Mouse (Mus musculus) cerebellum, adult 2 months (tissue): ENCODE results near the gene Apba2. TPM values are rescaled to one million over a fixed set of nuclear protein-coding genes. Genes with fewer than 3 reads are reported as not detected.
A peak's percentile ranks its signal among the peaks of the same experiment; 100 is the strongest.

Experiments
- DNase-seq, 2 experiments: peaks; one replicate each; pipeline ENCODE4 v3.0.0; 2021
- H3K27ac ChIP-seq: fragments of 200-500 bp; 2 replicates; pipeline ENCODE4 v1.5.1; 2012; ENCODE audit warnings: low read length, control low read depth, inconsistent platforms; ENCODE audit not compliant: insufficient read depth
- H3K27me3 ChIP-seq: fragments of 200-500 bp; 2 replicates; pipeline ENCODE4 v1.6.1; 2012; ENCODE audit warnings: inconsistent platforms, mild to moderate bottlenecking, low read length, moderate library complexity; ENCODE audit not compliant: control insufficient read depth, insufficient read depth
- H3K4me1 ChIP-seq: fragments of 200-500 bp; 2 replicates; pipeline ENCODE4 v1.6.1; 2011; ENCODE audit warnings: low read length; ENCODE audit not compliant: control insufficient read depth, insufficient read depth
- H3K4me3 ChIP-seq: fragments of 200-500 bp; replicated peaks from 2 replicates; pipeline ENCODE3; 2011; ENCODE audit warnings: mild to moderate bottlenecking, low read depth, low read length, control low read depth; ENCODE audit not compliant: insufficient read depth
- CTCF ChIP-seq: fragments of 200-500 bp; IDR thresholded peaks from 2 replicates; pipeline ENCODE4 v1.5.1; 2011; ENCODE audit warnings: low read depth, mild to moderate bottlenecking, control low read depth, low read length, moderate library complexity, borderline replicate concordance; ENCODE audit not compliant: insufficient read depth
- POLR2A ChIP-seq: fragments of 200-500 bp; IDR thresholded peaks from 2 replicates; pipeline ENCODE4 v1.6.1; 2011; ENCODE audit warnings: low read length, control low read depth, borderline replicate concordance; ENCODE audit not compliant: insufficient read depth
- WGBS: fragments of 180-500 bp; shearing (Covaris S2); methylation state at CpG from one replicate; pipeline ENCODE4 v1.1.7; 2018; 5-methylcytosine and 5-hydroxymethylcytosine counted together
- polyA plus RNA-seq: library from polyadenylated mRNA; depleted of rRNA; stranded (reverse); fragments of >200 nt; gene quantifications from 2 replicates; pipeline ENCODE4 v1.2.3, GENCODE M21; 2012

Apba2 gene
- polyA plus RNA-seq, 1 experiment = 167 TPM

DNA sequence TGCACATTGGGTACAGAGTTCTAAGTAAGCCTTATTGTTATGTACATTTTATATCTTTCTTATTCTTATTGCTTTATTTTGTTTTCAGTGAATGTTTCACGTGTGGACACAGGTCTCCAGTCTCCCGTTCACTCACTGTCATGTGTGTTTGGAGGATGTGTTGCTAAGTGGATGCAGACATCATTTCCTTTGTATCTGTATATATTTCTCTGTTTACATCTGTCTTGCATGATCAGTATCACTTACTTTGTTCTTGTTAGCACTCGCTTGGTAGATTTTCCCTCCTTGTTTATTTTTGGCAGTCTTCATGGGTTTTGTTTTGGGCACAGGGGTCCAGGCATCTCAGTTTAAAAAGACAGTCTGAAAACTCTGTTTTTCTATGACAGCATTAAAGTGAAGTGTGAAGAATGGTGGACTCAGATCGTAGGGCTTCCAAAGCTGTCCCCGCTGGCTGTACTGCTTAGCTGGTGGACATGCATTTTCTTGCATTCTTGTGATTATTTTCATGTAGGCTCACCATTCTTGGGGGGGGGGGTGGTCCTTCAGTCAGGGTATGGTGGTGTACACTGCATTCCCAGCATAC is 164.3 kb downstream of the Apba2 start:
- H3K4me3 ChIP-seq = no peak overlapping the region
- 92% methylated on average over 5 of the region's 5 CpGs for WGBS
- no peak for DNase-seq
- no peaks in the 10 kb centered on the region for H3K27me3 ChIP-seq
- H3K27ac ChIP-seq = no peak overlapping the region
- TF ChIP-seq CTCF = no peak
- no peaks in the 10 kb centered on the region for H3K4me1 ChIP-seq

DNA sequence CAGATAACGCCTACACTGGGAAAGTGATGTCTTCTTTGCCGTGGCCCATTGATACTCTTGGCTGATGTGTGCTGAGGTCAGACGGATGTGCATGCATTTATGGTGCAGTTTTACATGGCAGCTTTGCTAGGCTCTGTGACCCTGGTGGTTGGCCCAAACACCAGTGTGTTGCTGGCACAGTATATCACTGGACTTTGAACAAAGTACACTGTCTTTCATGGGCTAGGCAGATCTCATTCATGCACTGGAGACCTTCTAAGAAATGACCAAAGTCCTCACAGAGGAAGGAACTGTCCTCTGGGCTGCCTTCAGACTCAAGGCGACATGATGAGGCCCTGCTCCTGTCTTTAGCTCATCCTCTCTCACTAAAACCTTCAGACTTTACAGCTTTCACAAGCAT is 166.5 kb downstream of the Apba2 start:
- 87% methylated on average over 4 of the region's 4 CpGs for WGBS
- H3K4me3 ChIP-seq = no peak overlapping the region

DNA sequence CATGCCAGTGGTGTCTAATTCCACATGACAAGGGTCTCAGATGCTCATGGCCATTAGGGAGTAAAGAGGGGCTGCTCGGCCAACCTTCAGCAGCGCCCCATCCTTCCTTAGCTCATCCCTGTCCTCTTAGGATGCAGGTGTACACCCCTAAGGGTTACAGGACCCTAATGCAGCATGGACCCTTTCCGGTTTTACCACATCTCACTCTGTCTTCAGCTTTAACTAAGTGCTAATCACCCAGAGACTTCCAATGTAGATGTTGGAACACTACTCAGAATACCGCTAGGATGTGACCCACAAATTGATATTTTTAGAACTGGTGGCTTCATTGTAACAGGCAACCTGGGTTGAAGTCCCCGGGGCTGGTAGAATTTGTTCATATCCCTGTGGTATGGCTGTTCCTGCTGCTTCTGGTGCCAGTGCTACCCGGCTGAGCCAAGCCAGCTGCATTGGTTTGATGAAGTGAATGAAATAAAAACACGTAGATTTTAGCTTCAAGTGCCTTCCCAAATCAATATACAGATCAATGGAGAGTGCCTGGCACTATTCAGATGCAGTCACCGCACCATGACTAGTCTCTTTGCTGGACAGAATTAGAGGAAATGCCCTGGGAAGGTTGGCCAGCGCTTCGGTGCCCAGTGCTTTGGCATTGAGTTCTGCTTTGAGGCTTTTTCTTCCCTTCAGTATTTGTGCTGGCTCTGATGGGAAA is 178.4 kb downstream of the Apba2 start:
- TF ChIP-seq POLR2A (no peak), CTCF (no peak)
- Histone ChIP-seq H3K27ac (peak overlapping the region; percentile 74), H3K27me3 (no peaks in the 10 kb centered on the region), H3K4me1 (peaks cover 10% of the 10 kb centered on the region), H3K4me3 (no peak overlapping the region)
- WGBS = 19% methylated on average over 10 of the region's 10 CpGs
- DNase-seq = peak; percentile 48 to 61

More for the DNA sequence above, 166.5 kb downstream of the Apba2 start:
- Histone ChIP-seq H3K27me3 (no peaks in the 10 kb centered on the region), H3K27ac (no peak overlapping the region), H3K4me1 (peaks cover 7% of the 10 kb centered on the region; the same call in 1 of the 2 replicates)
- no peak for DNase-seq
- TF ChIP-seq CTCF (no peak), POLR2A (no peak)

DNA sequence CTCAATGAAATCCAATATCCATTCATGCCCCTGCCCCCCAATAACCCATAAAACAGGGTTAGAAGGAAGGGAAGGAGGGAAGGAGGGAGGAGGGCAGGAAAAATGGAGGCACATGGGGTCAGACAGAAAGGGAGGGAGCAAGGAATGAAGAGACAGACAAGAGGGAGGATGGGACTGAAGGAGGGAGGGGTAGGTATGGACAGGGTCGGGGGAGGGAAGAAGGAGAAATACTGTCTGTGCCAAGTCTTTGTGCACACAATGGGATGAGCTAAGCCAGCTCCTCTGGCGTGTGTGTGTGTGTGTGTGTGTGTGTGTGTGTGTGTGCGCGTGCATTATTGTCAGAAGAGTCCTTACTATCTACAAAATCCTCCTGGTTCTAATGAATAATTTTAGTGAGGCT is 183.4 kb downstream of the Apba2 start:
- Histone ChIP-seq H3K27ac (no peak overlapping the region), H3K27me3 (no peaks in the 10 kb centered on the region), H3K4me1 (peaks cover 18% of the 10 kb centered on the region), H3K4me3 (no peak overlapping the region)
- TF ChIP-seq CTCF (no peak), POLR2A (no peak)
- no peak for DNase-seq
- 58% methylated on average over 4 of the region's 4 CpGs for WGBS

DNA sequence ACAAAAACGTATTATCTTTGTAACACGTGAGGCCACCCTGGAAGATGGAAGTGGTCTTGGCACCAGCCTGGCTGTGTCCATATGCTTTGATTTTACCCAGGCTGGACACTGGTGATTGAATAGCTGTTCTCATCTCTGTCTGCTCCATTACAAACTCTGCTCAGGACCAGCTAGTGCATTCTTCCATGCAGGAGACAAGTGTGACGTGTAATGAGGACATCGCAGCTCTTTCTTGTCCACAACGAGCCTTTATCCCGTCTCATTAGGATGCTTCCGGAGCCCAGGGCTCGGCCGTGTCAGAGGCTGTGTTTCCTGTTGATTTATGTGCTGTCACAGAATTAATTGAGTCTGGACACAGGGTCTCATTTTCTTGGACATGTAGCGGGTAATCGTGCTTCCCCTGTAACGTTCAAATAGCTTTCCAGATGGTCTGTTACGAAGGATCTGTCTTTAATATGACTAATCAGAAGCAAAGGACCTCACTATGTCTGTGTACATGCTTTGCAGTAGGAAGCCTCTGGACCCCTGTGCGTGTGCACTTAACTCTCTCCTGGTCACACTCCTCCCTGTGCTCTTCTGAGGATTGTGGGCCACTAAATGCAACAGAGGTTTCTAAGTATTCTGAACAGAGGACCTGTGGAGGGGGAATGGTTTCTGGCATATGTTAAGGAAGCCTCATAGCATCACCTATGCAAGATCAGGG is 186.8 kb downstream of the Apba2 start:
- no peak for TF ChIP-seq CTCF
- no peak for TF ChIP-seq POLR2A
- no peaks in the 10 kb centered on the region for H3K27me3 ChIP-seq
- peak in 1 of 2 experiments; percentile 47 for DNase-seq
- WGBS = 9% methylated on average over 14 of the region's 14 CpGs
- no peak overlapping the region for H3K4me3 ChIP-seq
- peak overlapping the region; percentile 17; the same call in 1 of the 2 replicates for H3K27ac ChIP-seq
- H3K4me1 ChIP-seq = peaks cover 14% of the 10 kb centered on the region

DNA sequence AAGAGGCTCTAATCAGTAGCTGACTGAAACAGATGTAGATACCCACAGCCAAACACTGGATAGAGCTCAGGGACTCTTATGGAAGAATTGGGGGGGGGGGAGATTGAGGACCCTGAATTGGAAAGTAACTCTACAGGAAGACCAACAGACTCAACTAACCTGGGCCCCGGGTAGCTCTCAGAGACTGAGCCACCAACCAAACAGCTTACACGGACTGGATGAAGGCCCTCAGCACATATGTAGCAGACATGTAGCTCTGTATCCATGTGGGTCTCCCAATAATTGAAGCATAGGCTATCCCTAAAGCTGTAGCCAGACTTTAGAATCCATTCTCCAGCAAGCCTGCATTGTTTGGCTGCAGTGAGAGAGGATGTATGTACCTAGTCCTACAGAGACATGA is 190.3 kb downstream of the Apba2 start:
- Histone ChIP-seq H3K4me1 (peaks cover 13% of the 10 kb centered on the region), H3K27ac (no peak overlapping the region), H3K27me3 (no peaks in the 10 kb centered on the region), H3K4me3 (no peak overlapping the region)
- DNase-seq = no peak
- no peak for TF ChIP-seq POLR2A
- TF ChIP-seq CTCF = no peak
- WGBS = 91% methylated on average over 2 of the region's 2 CpGs

DNA sequence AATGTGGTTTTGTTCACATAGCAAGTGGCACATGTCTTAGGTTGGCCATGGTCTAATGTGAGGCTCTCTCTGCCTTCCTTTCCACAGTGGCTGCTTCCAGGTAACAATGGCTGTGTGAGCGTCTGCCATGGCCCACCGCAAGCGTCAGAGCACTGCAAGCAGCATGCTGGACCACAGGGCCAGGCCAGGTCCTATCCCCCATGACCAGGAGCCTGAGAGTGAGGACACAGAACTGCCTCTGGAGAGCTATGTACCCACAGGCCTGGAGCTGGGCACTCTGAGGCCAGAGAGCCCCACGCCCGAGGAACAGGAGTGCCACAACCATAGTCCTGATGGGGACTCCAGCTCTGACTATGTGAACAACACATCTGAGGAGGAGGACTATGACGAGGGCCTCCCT is 193.4 kb downstream of the Apba2 start:
- Histone ChIP-seq H3K4me1 (peaks cover 8% of the 10 kb centered on the region), H3K27ac (no peak overlapping the region), H3K27me3 (no peaks in the 10 kb centered on the region), H3K4me3 (no peak overlapping the region)
- TF ChIP-seq CTCF (no peak), POLR2A (no peak)
- DNase-seq = no peak
- WGBS = 93% methylated on average over 6 of the region's 6 CpGs
